Mouse (Mus musculus) spleen, postnatal 10 days (tissue): ENCODE measurements around the gene Galntl6.
A peak's percentile ranks its signal among the peaks of the same experiment; 100 is the strongest.

Experiments
- DNase-seq, 2 experiments: peaks; one replicate each; pipeline ENCODE4 v3.0.0; 2021 to 2022; ENCODE audit warnings: low spot score in 2 of 2

Gene Galntl6

GRCm38 (mm10) chr8:57962286-57963110 is 949.9 kb downstream of the Galntl6 start:
- DNase-seq, result no peak

GRCm38 (mm10) chr8:57959136-57959535 is 953.3 kb downstream of the Galntl6 start:
- DNase-seq, result no peak

- no peak for DNase-seq
Measured at GRCm38 (mm10) chr8:57958121-57958901, 954.1 kb downstream of the Galntl6 start.

- DNase-seq, result no peak
Measured at GRCm38 (mm10) chr8:57955501-57955900, 956.9 kb downstream of the Galntl6 start.

- DNase-seq, result no peak
Measured at GRCm38 (mm10) chr8:57941113-57941512, 971.3 kb downstream of the Galntl6 start.

GRCm38 (mm10) chr8:57939856-57940420 is 972.5 kb downstream of the Galntl6 start:
- DNase-seq, result no peak

GRCm38 (mm10) chr8:57939177-57939855 is 973.1 kb downstream of the Galntl6 start:
- DNase-seq, result peak in 1 of 2 experiments; percentile 40

GRCm38 (mm10) chr8:57927074-57927473 is 985.4 kb downstream of the Galntl6 start:
- no peak for DNase-seq

GRCm38 (mm10) chr8:57923556-57923955 is 988.9 kb downstream of the Galntl6 start:
- DNase-seq, result no peak

- no peak for DNase-seq
Measured at GRCm38 (mm10) chr8:57923130-57923529, 989.3 kb downstream of the Galntl6 start.

GRCm38 (mm10) chr8:57922214-57923070 is 990.0 kb downstream of the Galntl6 start:
- no peak for DNase-seq

- no peak for DNase-seq
Measured at GRCm38 (mm10) chr8:57920326-57920903, 992.0 kb downstream of the Galntl6 start.

- no peak for DNase-seq
Measured at GRCm38 (mm10) chr8:57918720-57919640, 993.5 kb downstream of the Galntl6 start.

- DNase-seq, result no peak
Measured at GRCm38 (mm10) chr8:57893360-57893759, 1019.1 kb downstream of the Galntl6 start.

- DNase-seq, result no peak
Measured at GRCm38 (mm10) chr8:57892115-57892514, 1020.3 kb downstream of the Galntl6 start.

- no peak for DNase-seq
Measured at GRCm38 (mm10) chr8:57890159-57890558, 1022.3 kb downstream of the Galntl6 start.

GRCm38 (mm10) chr8:57888831-57889230 is 1023.6 kb downstream of the Galntl6 start:
- DNase-seq, result no peak

- no peak for DNase-seq
Measured at GRCm38 (mm10) chr8:57879452-57879851, 1033.0 kb downstream of the Galntl6 start.

- DNase-seq, result no peak
Measured at GRCm38 (mm10) chr8:57849074-57849473, 1063.4 kb downstream of the Galntl6 start.
